Mouse (Mus musculus) cerebellum, adult 18-20 months (tissue): ENCODE results near the gene Casc4.

Source experiments
- DNase-seq, 2 experiments: peaks; one replicate each; pipeline ENCODE4 v3.0.0; 2021

Gene Casc4

DNA sequence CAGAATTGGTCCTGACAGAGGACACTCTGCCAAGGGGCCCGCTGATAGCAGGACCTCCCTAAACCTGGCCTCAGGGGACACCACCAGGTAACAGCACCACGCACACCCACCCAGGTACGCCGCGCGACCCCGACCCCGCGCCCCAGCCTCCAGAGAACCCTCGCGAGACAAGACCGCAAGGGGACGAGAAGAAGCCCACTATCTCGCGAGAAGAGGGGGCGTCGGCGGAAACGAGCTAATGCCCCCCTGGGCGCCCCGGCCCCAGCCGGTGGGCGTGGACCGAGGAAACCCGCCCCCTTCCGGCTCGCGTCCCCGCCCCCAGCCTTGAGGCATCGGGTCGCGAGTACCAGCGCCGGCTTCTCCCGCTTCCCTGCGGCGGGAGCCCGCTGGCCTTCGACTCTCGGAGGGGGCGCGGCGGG lies at the start of gene Casc4:
Gene Casc4, plus strand, starts transcription at position 339 of the 419 bp plus-strand sequence.
- peak; percentile 75 to 82 for DNase-seq

GRCm38 (mm10) chr2:121821787-121822186 lies 45.0 kb upstream of the Casc4 start:
- DNase-seq: no peak

GRCm38 (mm10) chr2:121824653-121825052 lies 42.1 kb upstream of the Casc4 start:
- DNase-seq: no peak

DNA sequence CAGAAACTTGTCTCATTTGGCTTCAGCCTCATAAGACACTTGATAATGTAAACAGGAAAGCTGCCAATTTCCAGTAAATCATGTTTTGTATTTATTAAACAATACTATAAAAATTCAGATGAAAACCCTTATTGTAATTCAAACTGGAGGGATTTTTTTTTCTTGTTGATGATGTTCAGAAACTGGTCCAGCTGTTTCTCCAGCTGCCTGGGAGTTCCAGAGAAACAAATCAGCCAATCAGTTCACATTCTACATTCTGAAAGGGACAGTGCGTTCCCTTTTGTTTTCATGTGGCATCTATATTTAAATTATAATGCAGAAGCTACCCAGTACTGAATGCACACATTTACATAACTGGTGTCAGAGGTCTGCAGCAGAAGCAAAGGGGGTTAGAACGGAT lies 40.6 kb upstream of the Casc4 start:
- no peak for DNase-seq

DNA sequence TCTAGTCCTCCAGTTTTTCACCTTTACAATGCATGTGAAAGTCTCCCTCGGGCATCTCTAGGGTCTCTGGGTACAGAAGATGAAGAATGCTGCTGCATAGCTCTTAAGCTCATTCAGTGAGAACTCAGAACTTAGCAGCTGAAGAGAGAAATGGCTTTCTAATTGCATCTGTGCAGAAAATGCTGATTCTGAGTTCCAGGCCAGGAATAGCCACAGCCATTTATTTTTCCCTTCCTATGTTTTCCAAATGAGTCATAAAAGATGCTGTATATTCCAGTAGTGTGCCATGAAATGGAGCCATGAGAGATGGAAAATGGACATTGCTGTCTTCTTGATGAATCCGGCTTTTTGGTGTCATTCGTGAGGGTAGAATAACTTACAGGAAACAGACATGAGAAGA lies 38.4 kb upstream of the Casc4 start:
- DNase-seq: no peak

GRCm38 (mm10) chr2:121832484-121832894 lies 34.3 kb upstream of the Casc4 start:
- DNase-seq: peak; percentile 67 to 68

DNA sequence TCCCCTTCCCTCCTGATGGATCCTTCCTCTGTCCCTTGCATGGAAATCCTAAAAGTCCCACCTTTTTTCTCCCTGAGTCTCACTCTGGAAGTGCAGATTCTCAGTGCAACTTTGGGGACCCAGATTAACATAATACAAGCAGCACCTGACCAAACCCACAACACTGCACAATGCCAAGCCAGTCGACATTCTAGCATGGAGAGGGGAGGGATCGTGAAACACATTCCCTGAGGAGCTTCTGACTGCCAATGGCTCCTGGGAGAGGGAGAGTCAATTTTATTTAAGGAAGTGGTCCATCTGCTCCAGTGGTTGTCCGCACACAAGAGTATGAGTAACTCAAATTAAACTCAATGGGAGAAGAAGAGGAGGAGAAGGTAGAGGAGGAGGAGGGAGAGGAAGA lies 31.8 kb upstream of the Casc4 start:
- DNase-seq: no peak

- DNase-seq: no peak
Measured at GRCm38 (mm10) chr2:121841453-121841852, 25.3 kb upstream of the Casc4 start.

- DNase-seq: no peak
Measured at GRCm38 (mm10) chr2:121842249-121842648, 24.5 kb upstream of the Casc4 start.

DNA sequence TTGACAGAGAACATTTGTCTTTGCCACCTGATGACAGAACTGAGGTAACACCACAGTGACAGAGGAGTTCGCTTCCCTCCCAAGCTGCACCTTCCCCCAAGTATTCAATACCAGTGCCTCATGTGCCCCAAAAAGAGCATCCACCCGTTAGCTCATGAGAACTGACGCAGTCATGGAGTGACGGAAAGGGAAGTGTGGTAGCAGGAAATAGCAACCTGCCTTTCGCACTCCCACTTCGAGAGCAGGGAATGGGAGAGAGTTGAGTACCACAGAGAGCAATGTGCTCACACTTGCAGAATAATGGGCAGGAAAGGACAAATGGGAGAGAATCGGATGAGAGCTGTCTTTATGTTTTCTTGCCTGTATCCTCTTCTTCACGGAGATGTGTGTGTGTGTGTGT lies 20.7 kb upstream of the Casc4 start:
- DNase-seq: no peak

GRCm38 (mm10) chr2:121852045-121852444 lies 14.7 kb upstream of the Casc4 start:
- DNase-seq: no peak

DNA sequence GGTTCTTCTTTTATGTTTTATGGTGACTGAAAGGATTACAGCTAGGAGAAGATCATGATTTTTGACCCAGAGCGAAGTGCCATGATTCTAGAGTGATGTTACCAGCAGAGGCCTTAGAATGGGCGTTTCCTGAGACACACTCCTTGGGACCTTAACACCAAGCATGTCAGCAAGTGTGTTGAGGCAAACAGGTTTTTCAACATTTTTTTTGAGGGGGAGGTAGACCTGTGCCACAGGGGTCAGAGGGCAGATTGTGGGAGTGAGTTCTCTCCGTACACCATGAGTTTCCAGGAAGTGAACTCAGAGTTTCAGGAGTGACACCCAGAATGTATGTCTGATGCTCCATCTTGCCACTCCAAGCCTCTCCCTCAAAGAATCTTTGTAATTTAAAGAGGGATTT lies 12.8 kb upstream of the Casc4 start:
- no peak for DNase-seq

- no peak for DNase-seq
Measured at GRCm38 (mm10) chr2:121859380-121859980, 7.3 kb upstream of the Casc4 start.

DNA sequence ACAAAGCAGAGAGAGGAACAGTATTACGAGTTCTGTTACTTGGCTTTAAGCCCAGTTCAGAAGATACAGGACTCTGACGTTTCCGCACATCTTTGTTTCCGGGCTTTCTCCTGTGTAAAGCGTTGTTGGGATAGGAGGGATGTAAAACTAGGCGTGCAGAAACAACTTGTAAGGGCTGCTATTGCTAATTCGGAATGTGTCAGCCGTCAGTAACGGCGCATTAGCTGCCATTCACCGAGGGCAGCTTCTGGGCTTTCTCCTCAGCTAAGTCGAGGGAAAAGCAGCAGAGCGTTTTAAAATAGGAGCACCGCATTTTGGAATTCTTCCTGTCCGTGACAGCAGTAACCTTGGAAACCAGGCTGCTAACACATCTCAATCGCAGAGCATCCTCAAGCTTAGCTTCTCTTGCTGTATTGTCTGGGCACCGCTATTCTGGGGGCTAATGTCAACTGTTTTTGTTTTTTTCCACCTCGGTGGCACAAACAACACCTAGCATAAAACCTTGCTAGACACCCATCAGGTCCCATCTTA lies 634 bp upstream of the Casc4 start:
- peak; percentile 45 to 50 for DNase-seq

DNA sequence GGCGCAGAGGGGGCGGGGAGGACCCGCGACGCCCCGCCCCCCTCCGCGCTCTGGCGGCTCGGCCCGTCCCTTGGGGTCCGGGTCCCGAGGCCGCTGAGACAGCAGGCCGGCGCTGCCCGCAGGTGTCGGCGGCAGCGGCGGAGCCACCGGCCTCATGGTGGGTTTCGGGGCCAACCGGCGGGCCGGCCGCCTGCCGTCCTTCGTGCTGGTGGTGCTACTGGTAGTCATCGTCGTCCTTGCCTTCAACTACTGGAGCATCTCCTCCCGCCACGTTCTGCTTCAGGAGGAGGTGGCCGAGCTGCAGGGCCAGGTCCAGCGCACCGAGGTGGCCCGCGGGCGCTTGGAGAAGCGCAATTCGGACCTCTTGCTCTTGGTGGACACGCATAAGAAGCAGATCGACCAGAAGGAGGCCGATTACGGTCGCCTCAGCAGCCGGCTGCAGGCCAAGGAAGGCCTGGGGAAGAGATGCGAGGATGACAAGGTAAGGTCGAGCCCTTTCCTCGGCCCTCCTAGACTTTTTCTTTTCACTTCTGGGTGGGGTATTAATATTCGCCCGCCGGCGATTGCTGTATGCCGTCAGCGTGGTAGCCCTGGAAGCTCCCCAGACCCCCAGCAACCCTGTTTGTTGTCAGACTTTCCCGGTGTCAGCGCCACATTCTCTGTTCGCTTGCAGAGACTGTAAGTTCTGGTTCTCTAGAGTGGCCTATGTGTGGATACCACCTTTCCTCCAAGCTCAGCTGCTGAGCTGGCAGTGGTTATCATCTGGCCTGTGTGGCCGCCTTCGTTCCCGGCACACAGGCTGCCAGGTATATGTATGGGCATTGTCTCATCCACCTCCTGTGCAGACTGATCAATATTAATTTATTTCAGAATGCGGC lies 520 bp downstream of the Casc4 start:
- peak; percentile 53 to 69 for DNase-seq

DNA sequence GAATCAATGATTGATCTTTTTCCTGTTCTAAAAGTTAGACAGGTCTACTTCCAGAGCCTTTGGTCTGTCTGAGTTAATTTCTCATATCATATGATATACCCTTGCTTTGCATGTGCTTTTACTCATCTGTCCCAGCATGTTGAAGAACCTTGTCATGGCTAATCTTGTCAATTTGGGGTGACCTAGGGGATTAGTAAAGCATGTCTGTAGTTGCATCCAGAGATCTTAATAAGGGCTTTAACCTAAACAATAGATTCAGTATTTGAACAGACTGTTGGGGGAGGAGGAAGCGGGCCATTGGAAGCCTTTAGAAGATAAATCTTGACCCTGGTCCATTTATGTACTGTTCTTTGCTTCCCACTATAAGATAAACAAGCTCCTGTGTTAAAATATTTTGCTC lies 12.7 kb downstream of the Casc4 start:
- no peak for DNase-seq

GRCm38 (mm10) chr2:121885509-121886106 lies 18.8 kb downstream of the Casc4 start:
- DNase-seq: no peak

GRCm38 (mm10) chr2:121886406-121886805 lies 19.6 kb downstream of the Casc4 start:
- no peak for DNase-seq

- DNase-seq: no peak
Measured at GRCm38 (mm10) chr2:121888720-121889497, 22.1 kb downstream of the Casc4 start.

DNA sequence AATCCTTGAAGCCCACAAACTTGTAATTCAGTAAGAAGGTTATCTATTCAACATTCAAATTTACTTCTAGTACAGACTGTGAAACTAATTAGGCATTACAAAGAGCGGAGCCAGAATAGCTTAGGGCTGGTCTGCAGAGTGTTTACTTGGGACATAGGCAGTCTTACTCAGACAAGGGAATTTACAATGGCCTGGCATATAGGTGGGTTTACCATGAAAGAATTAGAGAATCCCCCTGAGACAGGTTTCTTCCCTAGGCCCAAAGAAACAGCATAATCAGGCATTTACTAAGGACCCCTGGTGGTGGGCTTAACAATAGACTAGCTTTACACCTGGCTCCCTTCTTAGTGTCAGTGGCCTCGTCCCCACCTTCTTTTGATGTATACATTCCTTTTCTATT lies 28.5 kb downstream of the Casc4 start:
- DNase-seq: no peak

DNA sequence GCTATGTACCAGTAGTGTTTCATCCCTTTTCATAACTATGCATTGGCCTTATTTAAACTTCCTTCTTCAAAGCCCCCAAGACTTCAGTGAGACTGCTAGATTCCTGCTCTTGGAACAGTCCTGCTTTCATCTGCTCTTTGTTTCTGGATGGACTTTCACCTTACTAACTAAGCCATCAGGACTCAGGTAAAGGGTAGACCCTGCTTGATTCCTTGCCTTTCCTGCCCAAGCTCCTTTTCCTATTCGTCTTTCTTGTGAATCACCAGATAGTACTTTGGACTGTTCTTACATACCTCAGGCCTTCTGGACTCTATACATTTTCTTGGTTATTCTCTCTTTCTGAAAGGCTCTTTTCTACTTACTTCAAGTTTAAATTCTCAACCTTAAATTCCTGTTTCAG lies 30.1 kb downstream of the Casc4 start:
- no peak for DNase-seq

GRCm38 (mm10) chr2:121909975-121910374 lies 43.2 kb downstream of the Casc4 start:
- DNase-seq: no peak
